Mouse (Mus musculus): ENCODE measurements around the gene Abcb1b. TPM values are rescaled to one million over a fixed set of nuclear protein-coding genes. Genes with fewer than 3 reads are reported as not detected.
"Not testable (repeated sequence)": the region's sequence is repeated elsewhere in the genome, so short reads cannot be mapped to it uniquely, and the experiment has no call there.

Gene Abcb1b
- polyA plus RNA-seq, 1 experiment, result 1.7 TPM

DNA sequence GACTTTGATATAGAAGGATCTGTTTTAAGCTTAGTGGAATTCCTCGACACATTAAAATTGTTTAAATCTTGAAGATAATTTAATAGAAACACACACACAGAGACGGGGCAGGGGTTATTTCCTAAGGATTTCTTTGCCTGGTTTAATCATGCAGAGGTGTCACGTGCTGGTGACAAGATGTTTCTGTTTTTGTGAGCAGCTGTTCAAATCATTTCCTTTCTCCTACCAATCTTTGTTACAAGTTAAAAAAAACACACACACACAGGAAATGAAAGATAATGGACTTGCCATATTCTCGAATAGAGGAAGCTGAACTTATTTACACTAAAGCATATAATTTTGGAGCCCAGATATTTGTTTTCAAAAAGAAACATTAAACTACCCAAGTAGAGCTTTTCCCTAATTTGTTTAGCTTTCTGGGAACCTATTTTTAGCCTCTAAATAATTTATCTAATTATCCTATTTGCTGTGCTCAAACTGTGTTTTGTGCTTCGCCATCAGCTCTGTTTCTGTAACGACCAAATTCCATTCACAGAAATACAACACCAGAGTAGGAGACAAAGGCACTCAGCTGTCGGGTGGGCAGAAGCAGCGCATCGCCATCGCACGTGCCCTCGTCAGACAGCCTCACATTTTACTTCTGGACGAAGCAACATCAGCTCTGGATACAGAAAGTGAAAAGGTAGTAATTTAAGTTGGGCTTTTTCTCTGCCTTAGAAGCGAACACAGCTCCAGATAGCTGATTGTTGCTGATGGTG lies 65.8 kb downstream of the Abcb1b start:
- Histone ChIP-seq H3K27ac (ENCODE audit: insufficient read depth, low read length) (no peak overlapping the region), H3K4me1 (ENCODE audit: control insufficient read depth, insufficient read depth, insufficient read length) (no peaks in the 10 kb centered on the region), H3K36me3 (ENCODE audit: control insufficient read depth, insufficient read depth, low read length) (no peaks in the 10 kb centered on the region), H3K27me3 (ENCODE audit: control insufficient read depth, insufficient read depth, low read length) (no peaks in the 10 kb centered on the region), H3K4me3 (ENCODE audit: extremely low read depth, insufficient read depth, insufficient read length) (no peak overlapping the region)
- TF ChIP-seq CTCF (IDR thresholded peaks at IDR 0.05; ENCODE audit: extremely low read depth, insufficient read depth, insufficient read length, insufficient replicate concordance), result no peak
- no peak for TF ChIP-seq POLR2A (IDR thresholded peaks at IDR 0.05; ENCODE audit: low read depth, low read length)
- DNase-seq (ENCODE audit: low read depth in 1 of 2, low spot score in 2 of 2), result no peak
- 64% methylated on average over 14 of the region's 14 CpGs for WGBS

DNA sequence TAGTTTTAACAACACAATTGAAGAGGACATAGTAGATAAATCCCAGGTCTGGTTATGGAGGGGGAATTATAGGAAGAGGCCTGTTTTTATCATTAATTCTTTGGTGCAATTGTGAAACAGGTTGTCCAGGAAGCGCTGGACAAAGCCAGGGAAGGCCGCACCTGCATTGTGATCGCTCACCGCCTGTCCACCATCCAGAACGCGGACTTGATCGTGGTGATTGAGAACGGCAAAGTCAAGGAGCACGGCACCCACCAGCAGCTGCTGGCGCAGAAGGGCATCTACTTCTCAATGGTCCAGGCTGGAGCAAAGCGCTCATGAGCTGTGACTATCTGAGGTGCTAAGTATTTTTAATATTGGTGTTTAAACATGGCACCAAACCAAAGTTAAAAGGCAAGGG lies 67.7 kb downstream of the Abcb1b start:
- not testable (repeated sequence) for DNase-seq (ENCODE audit: low read depth in 1 of 2, low spot score in 2 of 2); H3K4me3 ChIP-seq (ENCODE audit: extremely low read depth, insufficient read depth, insufficient read length); H3K27me3 ChIP-seq (ENCODE audit: control insufficient read depth, insufficient read depth, low read length); H3K4me1 ChIP-seq (ENCODE audit: control insufficient read depth, insufficient read depth, insufficient read length); H3K27ac ChIP-seq (ENCODE audit: insufficient read depth, low read length); H3K36me3 ChIP-seq (ENCODE audit: control insufficient read depth, insufficient read depth, low read length)
- WGBS, result 98% methylated on average over 11 of the region's 11 CpGs

DNA sequence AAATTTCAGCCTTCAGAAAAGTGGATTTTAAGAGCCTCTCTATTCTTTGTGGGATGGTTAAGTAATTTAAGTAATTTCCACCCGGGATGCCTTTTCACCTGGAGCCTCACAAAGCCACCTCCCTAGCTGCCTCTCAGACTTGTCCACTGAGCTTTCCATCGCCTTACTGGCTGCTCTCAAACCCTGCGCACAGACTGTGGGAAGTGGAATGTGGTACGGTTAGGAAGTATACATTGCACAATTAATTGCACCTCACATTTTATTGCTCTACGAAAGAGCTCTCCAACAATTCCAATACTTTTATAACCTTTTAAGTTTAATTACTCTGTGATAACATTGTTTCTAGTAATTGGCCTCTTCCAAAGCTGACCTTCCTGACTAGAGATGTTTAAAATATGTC lies 68.4 kb downstream of the Abcb1b start:
- Histone ChIP-seq H3K27ac (ENCODE audit: insufficient read depth, low read length) (no peak overlapping the region), H3K27me3 (ENCODE audit: control insufficient read depth, insufficient read depth, low read length) (no peaks in the 10 kb centered on the region), H3K4me1 (ENCODE audit: control insufficient read depth, insufficient read depth, insufficient read length) (no peaks in the 10 kb centered on the region), H3K4me3 (ENCODE audit: extremely low read depth, insufficient read depth, insufficient read length) (no peak overlapping the region), H3K36me3 (ENCODE audit: control insufficient read depth, insufficient read depth, low read length) (no peaks in the 10 kb centered on the region)
- WGBS, result 94% methylated on average over 5 of the region's 5 CpGs
- DNase-seq (ENCODE audit: low read depth in 1 of 2, low spot score in 2 of 2), result no peak
- TF ChIP-seq POLR2A (IDR thresholded peaks at IDR 0.05; ENCODE audit: low read depth, low read length) (no peak), CTCF (IDR thresholded peaks at IDR 0.05; ENCODE audit: extremely low read depth, insufficient read depth, insufficient read length, insufficient replicate concordance) (no peak)

DNA sequence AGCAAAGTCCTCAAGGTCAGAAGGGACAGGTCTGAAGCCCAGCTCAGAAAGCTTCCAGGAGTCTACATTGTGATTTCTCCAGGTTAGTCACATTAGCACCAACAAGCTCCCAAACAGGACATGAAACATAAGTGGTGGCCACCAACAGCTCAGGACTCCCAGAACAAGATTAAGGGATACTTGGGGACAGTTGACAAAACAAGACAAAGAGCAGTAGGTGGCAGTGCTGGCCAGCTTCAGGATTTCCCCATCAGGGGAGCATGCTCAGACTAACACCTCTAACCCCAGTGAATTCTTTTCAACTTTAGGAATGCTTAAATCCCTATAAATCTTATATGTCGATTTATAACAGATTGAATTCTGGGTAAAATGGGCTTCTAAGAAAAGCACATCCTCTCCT lies 70.1 kb downstream of the Abcb1b start:
- Histone ChIP-seq H3K27ac (ENCODE audit: insufficient read depth, low read length) (no peak overlapping the region), H3K27me3 (ENCODE audit: control insufficient read depth, insufficient read depth, low read length) (no peaks in the 10 kb centered on the region), H3K4me3 (ENCODE audit: extremely low read depth, insufficient read depth, insufficient read length) (no peak overlapping the region), H3K4me1 (ENCODE audit: control insufficient read depth, insufficient read depth, insufficient read length) (no peaks in the 10 kb centered on the region), H3K36me3 (ENCODE audit: control insufficient read depth, insufficient read depth, low read length) (no peaks in the 10 kb centered on the region)
- peak in 1 of 2 experiments; percentile 15 for DNase-seq (ENCODE audit: low read depth in 1 of 2, low spot score in 2 of 2)
- 32% methylated on average over 1 of the region's 1 CpGs for WGBS
- TF ChIP-seq POLR2A (IDR thresholded peaks at IDR 0.05; ENCODE audit: low read depth, low read length), result no peak
- peak; percentile 31; the same call in 1 of the 2 replicates for TF ChIP-seq CTCF (IDR thresholded peaks at IDR 0.05; ENCODE audit: extremely low read depth, insufficient read depth, insufficient read length, insufficient replicate concordance)

DNA sequence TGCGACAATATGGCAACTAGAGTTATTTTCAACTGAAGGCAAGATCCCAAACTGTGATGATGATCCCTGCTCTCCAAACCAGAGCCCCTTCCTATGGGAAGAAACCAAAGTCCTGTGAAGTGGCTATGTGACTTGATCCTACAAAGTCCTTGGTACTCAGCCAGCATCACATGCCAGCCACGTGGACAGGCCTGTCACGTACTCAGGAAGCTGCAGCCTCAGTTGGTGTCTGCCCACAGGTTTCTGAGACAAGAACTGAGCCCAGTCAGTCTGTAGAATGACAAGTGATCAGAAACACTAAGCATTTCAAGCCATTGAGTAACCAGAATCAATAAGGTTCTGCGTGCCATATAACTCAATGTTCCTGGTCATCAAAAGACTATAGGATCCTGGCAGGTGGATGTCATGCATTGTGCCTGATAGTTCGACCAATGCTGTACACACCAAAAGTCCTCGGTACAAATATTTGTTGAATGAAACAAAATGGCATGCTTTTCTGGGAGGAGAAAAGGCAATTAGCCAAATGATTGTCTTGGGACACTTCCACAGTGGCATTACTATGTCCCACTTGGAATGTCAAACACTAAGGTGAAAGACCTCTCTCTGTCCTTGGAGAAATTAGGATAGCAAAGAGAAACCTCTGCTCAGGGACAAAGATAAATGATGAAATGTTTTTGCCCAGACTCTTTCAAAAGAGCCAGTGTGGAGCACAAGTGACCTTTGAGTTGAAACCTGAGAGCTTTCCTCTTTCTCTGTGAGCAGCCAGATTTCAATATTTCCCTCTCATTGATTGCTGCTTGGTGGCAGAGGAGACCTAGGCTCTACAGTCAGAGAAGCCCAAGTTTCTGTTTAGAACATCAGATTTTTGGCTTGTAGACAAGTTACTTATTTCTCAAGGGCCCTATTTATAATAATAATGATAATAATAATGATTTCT lies 75.3 kb downstream of the Abcb1b start:
- DNase-seq (ENCODE audit: low read depth in 1 of 2, low spot score in 2 of 2), result no peak
- no peak overlapping the region for H3K27ac ChIP-seq (ENCODE audit: insufficient read depth, low read length)

DNA sequence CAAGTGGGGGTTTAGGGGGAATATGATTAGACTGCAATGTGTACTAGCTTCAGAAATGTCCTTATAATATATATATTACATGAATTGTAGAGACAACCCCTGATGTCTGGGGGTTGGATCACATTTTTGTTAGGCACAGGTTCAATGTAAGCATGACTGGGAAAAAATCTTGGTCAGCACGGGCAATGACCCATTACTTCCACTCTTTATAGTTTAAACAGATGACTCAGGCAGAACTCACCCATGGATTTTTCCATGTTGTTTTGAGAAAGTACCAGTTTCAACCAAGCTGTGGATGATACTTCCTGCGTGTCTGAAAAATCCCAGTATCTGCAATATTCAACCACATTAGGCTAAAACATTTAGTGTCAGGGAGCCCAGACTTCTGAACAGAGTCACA lies 79.1 kb downstream of the Abcb1b start:
- no peaks in the 10 kb centered on the region for H3K36me3 ChIP-seq (ENCODE audit: control insufficient read depth, insufficient read depth, low read length)
- H3K4me1 ChIP-seq (ENCODE audit: control insufficient read depth, insufficient read depth, insufficient read length), result no peaks in the 10 kb centered on the region
- TF ChIP-seq CTCF (IDR thresholded peaks at IDR 0.05; ENCODE audit: extremely low read depth, insufficient read depth, insufficient read length, insufficient replicate concordance), result no peak
- no peak for TF ChIP-seq POLR2A (IDR thresholded peaks at IDR 0.05; ENCODE audit: low read depth, low read length)
- H3K27ac ChIP-seq (ENCODE audit: insufficient read depth, low read length), result no peak overlapping the region
- no peak overlapping the region for H3K4me3 ChIP-seq (ENCODE audit: extremely low read depth, insufficient read depth, insufficient read length)
- WGBS, result 86% methylated on average over 2 of the region's 2 CpGs
- no peak for DNase-seq (ENCODE audit: low read depth in 1 of 2, low spot score in 2 of 2)
- H3K27me3 ChIP-seq (ENCODE audit: control insufficient read depth, insufficient read depth, low read length), result no peaks in the 10 kb centered on the region

More for the DNA sequence above, 75.3 kb downstream of the Abcb1b start:
- WGBS, result 90% methylated on average over 6 of the region's 6 CpGs
- Histone ChIP-seq H3K4me1 (ENCODE audit: control insufficient read depth, insufficient read depth, insufficient read length) (no peaks in the 10 kb centered on the region), H3K4me3 (ENCODE audit: extremely low read depth, insufficient read depth, insufficient read length) (no peak overlapping the region), H3K27me3 (ENCODE audit: control insufficient read depth, insufficient read depth, low read length) (no peaks in the 10 kb centered on the region), H3K36me3 (ENCODE audit: control insufficient read depth, insufficient read depth, low read length) (no peaks in the 10 kb centered on the region)
- TF ChIP-seq POLR2A (IDR thresholded peaks at IDR 0.05; ENCODE audit: low read depth, low read length) (no peak), CTCF (IDR thresholded peaks at IDR 0.05; ENCODE audit: extremely low read depth, insufficient read depth, insufficient read length, insufficient replicate concordance) (no peak)

Measured in spleen, adult 2 months (tissue).